Mouse (Mus musculus) adrenal gland (tissue): ENCODE results near the gene Ovca2.

Experiments used
- intact Hi-C: fragments of 180-260 bp; cut with DNase I; formaldehyde crosslinking; loops from one replicate; pipeline ENCODE4 v1.15.1; 2025
- microRNA-seq, 2 experiments: library from miRNA; unstranded; fragments of <30 nt; microRNA quantifications; one replicate each; pipeline ENCODE4; 2019

The Ovca2 gene

DNA sequence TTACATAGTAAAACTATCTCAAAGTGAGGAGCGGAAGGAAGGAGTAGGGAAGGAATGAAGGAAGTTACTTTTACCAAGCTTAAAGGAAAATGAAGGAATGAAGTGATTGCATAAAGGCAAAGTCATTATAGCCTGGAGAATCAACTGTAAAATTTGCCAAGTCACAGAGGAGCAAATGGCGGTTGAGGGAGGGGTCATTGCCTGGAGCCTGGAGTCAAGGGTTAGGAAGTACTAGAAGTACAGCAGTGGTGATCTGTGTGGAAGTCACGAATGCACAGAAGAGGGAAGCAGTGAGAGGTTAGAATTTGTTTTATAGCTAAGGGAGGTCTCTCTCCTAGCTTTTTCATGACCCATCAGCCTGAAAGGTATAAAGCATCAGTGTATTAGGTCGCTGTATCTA is 47.3 kb downstream of the Ovca2 start:
- intact Hi-C loops: no loop called here

GRCm38 (mm10) chr11:75129481-75129880 is 49.2 kb downstream of the Ovca2 start:
- intact Hi-C loops: no loop called here

DNA sequence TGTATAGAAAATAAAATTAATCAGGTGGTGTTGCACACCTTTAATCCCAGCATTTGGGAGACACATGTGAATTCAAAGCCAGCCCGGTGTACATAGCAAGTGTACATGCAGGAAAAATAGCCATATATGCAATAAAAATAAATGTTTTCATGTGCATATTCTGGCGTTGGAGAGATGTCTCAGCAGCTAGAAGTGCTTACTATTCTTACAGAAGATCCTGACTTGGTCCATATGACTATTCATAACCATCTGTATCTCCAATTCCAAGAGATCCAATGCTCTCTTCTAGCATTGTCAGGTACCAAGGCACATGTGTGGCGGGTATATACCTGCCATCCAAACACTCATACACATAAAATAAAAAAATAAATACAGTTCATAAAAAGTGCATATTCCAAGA is 52.3 kb downstream of the Ovca2 start:
- intact Hi-C loops: no loop called here

Small RNA genes within 50 kb of the gene (microRNA-seq; reads per million reads assigned to microRNA genes)
- gene Mir132 (906 to 1,532 reads per million in 2 experiments), gene Mir212 (46.1 to 74.5 reads per million in 2 experiments)
